Mouse (Mus musculus) T-helper 1 cell (primary cell): ENCODE results near the gene Prep.
"Not testable (repeated sequence)": the region's sequence is repeated elsewhere in the genome, so short reads cannot be mapped to it uniquely, and the experiment has no call there.

Experiments used
- in situ Hi-C: fragments of 300-600 bp; cut with MboI, MseI; formaldehyde crosslinking; loops from one replicate; pipeline ENCODE4 v1.15.1; 2025; ENCODE audit warnings: high pct_unique_total_duplicates

Gene Prep

GRCm38 (mm10) chr10:45075491-45076051, 8.6 kb downstream of the Prep start:
- in situ Hi-C loops: no loop called here

GRCm38 (mm10) chr10:45076585-45076984, 9.6 kb downstream of the Prep start:
- in situ Hi-C loops: no loop called here

GRCm38 (mm10) chr10:45077353-45077752, 10.3 kb downstream of the Prep start:
- in situ Hi-C loops: no loop called here

GRCm38 (mm10) chr10:45079756-45080155, 12.8 kb downstream of the Prep start:
- in situ Hi-C loops: no loop called here

GRCm38 (mm10) chr10:45080490-45080889, 13.5 kb downstream of the Prep start:
- in situ Hi-C loops: no loop called here

GRCm38 (mm10) chr10:45082730-45083129, 15.7 kb downstream of the Prep start:
- in situ Hi-C loops: no loop called here

- in situ Hi-C loops: not testable (repeated sequence)
Observed at GRCm38 (mm10) chr10:45084002-45084401, 17.0 kb downstream of the Prep start.

- in situ Hi-C loops: no loop called here
Observed at GRCm38 (mm10) chr10:45084471-45084870, 17.5 kb downstream of the Prep start.

GRCm38 (mm10) chr10:45085315-45085714, 18.3 kb downstream of the Prep start:
- in situ Hi-C loops: no loop called here

- in situ Hi-C loops: no loop called here
Observed at GRCm38 (mm10) chr10:45086637-45087036, 19.6 kb downstream of the Prep start.

GRCm38 (mm10) chr10:45091462-45092079, 24.6 kb downstream of the Prep start:
- in situ Hi-C loops: no loop called here

- in situ Hi-C loops: no loop called here
Observed at GRCm38 (mm10) chr10:45092080-45093056, 25.4 kb downstream of the Prep start.

GRCm38 (mm10) chr10:45098751-45099150, 31.7 kb downstream of the Prep start:
- in situ Hi-C loops: no loop called here

- in situ Hi-C loops: no loop called here
Observed at GRCm38 (mm10) chr10:45100473-45100872, 33.5 kb downstream of the Prep start.

- in situ Hi-C loops: no loop called here
Observed at GRCm38 (mm10) chr10:45103184-45103583, 36.2 kb downstream of the Prep start.

- in situ Hi-C loops: no loop called here
Observed at GRCm38 (mm10) chr10:45104098-45104497, 37.1 kb downstream of the Prep start.

- in situ Hi-C loops: no loop called here
Observed at GRCm38 (mm10) chr10:45104535-45105079, 37.6 kb downstream of the Prep start.

GRCm38 (mm10) chr10:45106541-45106940, 39.5 kb downstream of the Prep start:
- in situ Hi-C loops: no loop called here

GRCm38 (mm10) chr10:45107313-45107712, 40.3 kb downstream of the Prep start:
- in situ Hi-C loops: no loop called here

- in situ Hi-C loops: no loop called here
Observed at GRCm38 (mm10) chr10:45109041-45109440, 42.0 kb downstream of the Prep start.

- in situ Hi-C loops: loop anchor here (10.0 kb wide), 1 partner anchor 495 kb away; no protein-coding TSS in a partner anchor
Observed at GRCm38 (mm10) chr10:45109974-45110373, 43.0 kb downstream of the Prep start.

- in situ Hi-C loops: loop anchor here (10.0 kb wide), 1 partner anchor 498 kb away; no protein-coding TSS in a partner anchor
Observed at GRCm38 (mm10) chr10:45112927-45113326, 45.9 kb downstream of the Prep start.
